Mouse (Mus musculus) retina, embryonic 14.5 days (tissue): Measurements from ENCODE around the gene Kctd10.

ENCODE experiments used
- DNase-seq: peaks from one replicate; pipeline ENCODE4 v3.0.0-alpha.2; 2015; ENCODE audit warnings: low spot score

The Kctd10 gene

DNA sequence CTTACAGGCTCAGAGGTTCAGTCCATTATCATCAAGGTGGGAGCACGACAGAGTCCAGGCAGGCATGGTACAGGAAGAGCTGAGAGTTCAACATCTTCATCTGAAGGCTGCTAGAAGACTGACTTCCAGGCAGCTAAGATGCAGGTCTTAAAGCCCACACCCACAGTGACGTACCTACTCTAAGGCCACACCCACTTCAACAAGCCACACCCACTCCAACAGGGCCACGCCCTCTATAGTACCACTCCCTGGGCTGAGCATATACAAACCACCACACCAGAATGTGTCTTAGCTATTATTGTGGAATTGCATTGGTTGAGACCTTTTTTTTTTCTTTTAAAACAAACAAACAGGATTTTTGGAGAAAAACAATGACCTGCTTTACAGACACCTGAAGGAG lies 34.8 kb downstream of the Kctd10 start:
- no peak for DNase-seq

DNA sequence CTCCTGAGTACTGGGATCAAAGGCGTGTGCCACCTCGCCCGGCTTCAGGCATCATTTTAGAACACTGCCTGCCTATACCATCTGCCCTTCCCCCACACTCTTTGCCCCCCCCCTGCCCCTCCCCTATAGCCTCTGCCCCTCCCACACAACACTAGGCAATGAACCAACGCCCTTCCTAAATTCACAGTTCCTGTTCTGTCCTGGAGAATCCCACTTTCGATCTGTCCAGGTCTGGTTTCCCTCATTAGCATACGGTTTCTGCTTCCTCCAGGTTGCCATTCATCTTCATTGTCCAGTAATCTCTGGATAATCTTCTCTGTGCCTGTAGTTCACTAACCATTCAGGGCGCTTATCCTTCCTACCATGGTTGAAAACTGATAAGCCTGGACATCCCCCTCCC lies 36.7 kb downstream of the Kctd10 start:
- DNase-seq, result no peak

DNA sequence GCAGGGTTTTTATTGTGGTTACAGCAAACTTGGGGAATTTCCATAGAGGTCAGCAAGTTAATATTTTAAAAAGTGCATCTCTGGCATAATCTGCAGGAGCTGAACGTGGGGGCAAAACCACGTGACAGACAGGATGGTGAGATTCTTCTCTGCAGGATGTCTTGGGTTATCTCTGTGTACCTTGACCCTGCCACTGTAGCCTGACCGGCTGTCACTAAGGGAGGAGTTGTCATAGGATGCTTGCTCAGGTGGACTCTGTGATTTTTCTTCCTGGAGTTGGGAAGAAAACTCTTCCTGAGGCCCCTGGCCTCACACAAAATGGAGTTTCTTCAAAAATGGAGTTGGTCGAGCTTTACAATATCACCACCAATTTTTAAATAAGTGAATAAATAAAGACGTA lies 37.3 kb downstream of the Kctd10 start:
- DNase-seq, result no peak

DNA sequence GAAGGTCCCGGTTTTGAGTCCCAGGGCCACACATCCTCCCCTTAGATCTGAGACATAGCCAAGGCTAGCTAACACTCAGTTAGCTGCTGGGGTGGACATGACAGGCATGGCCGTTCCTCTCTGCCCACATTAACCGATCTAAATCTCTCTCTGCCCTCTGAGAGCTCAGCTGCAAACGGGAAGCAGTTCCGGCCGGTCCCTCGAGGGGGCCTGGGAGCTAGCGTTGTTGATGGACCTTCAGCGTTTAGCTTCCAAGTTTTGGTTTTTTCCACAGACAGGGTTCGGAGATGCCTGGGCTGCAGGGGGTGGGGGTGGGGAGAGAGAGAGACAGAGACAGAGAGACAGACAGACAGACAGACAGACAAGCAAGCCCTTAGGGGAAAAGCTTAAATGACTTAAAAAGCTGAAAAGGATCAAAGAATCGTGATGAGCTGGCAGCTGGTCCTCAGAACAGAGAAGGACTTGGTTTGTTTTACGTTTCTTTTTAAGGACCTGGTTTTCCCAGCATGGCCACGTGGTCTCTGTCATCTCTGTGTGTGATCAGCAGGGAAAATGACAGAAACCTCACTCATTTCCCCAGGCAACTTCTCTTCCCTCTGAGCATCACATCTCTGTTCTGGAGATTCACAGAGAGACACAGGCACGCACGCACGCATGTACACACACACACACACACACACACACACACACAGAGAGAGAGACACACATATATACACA lies 56.4 kb downstream of the Kctd10 start:
- peak; percentile 82 for DNase-seq

DNA sequence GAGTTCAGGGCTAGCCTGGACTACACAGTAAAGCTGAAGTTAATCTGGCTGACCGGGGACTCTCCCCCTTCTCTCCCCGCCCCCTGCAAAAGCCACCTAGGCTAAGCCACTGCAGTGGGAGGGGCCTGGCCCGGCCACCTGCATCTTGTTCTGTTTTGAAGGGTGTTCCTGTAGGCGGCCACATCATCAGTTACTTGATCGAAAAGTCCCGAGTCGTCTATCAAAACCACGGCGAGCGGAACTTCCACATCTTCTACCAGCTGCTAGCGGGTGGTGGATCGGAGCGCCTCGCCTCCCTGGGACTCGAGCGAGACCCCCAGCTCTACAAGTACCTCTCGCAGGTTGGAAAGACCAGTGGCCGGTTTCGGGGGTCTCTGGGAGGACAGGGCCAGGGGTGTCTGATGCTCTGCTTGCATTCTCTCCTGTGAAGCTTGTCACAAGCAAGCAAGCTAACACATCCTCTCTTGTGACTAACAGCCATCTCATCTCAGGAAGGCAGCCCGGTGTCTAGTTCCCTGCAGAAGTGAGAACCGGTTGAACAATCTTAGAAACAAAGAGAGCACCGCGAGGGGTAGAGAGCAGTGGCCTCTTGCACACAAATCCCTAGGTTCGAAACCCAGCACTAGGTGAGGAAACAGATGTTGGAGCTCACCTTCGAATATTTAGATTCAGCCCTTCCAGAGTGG lies 57.1 kb downstream of the Kctd10 start:
- DNase-seq, result no peak
